Mouse (Mus musculus): ENCODE results near the gene Pex5l. TPM values are rescaled to one million over a fixed set of nuclear protein-coding genes. Genes with fewer than 3 reads are reported as not detected.

Pex5l gene
- total RNA-seq, 2 experiments from 2014 or later = not detected

DNA sequence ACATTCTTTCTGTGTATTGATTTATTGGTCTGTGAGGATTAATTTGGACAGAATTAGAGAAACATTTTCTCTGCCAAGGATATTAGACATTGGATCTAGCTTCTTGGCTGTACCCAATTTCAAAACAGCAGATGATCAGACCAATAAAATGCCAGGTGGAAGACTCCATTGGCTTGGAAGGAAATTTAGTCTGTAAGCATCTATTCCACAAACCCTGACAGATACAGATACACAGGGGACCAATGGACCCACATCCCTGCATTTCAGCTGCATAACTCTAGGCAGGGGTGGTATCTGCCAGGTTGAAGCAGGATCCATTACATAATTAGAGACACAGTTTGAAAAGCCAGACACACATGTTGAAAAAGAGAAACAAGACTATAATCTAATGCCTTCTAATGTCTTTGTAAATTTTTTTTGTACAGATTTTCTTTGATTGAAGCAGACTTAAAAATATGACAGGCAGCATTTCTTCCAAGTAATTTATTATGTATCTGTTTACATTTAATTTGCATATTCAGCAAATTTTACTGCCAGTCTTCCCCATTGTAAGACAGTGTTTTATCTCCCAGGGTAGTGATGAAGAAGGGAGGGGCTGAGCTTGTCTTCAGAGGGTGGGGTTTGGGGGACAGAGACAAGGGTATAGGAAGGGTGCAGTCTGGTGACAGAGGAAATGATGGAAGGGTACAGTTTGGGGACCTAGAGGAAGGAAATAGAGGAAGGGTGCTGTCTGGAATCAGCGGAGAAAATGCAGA lies 174.2 kb downstream of the Pex5l start:
- ATAC-seq (replicated peaks; ENCODE audit: low FRiP score, poor library complexity, severe bottlenecking) = no peak

GRCm38 (mm10) chr3:32965528-32965927 lies 177.5 kb downstream of the Pex5l start:
- ATAC-seq (replicated peaks; ENCODE audit: low FRiP score, poor library complexity, severe bottlenecking) = no peak

DNA sequence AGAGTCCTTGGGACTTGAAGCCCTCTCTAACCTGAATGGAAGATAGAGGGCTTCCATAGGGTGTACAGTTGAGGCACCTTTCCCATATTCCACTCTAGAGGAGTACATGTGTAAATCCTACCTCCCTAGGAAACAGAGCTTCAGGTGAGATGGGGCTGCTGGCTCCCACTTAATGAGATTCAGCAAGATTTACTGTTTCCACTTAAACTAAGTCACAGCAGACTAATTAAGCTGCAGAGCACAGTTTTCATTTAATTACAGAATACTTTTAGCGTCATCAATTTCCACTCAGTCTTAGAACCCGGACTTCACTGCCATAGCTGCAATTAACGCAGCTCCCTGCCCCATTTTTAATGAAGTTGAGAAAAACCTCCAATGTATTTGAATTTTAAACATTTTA lies 181.6 kb downstream of the Pex5l start:
- ATAC-seq (replicated peaks; ENCODE audit: low FRiP score, poor library complexity, severe bottlenecking) = no peak

- no peak for ATAC-seq (replicated peaks; ENCODE audit: low FRiP score, poor library complexity, severe bottlenecking)
Measured at GRCm38 (mm10) chr3:32951382-32951781, 191.7 kb downstream of the Pex5l start.

DNA sequence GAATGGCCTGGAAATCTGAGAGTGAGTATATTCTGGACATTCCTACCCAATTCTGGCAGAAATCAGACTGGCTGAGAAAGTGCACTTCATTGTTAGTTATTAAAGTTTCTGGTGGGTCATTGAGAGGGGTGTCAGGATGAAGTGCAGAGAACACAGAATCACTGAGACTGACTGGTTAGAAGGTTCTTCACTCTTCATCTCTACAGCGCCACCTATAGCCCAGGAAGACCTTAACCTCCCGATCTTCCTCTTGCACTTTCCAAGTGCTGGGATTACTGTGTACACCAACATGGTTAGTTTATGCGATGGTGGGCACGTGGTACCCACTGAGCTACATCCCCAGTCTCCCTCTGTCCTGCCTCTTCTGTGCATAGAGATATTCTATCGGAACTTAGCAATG lies 195.6 kb downstream of the Pex5l start:
- ATAC-seq (replicated peaks; ENCODE audit: low FRiP score, poor library complexity, severe bottlenecking) = no peak

- ATAC-seq (replicated peaks; ENCODE audit: low FRiP score, poor library complexity, severe bottlenecking) = no peak
Measured at GRCm38 (mm10) chr3:32939802-32940501, 203.1 kb downstream of the Pex5l start.

DNA sequence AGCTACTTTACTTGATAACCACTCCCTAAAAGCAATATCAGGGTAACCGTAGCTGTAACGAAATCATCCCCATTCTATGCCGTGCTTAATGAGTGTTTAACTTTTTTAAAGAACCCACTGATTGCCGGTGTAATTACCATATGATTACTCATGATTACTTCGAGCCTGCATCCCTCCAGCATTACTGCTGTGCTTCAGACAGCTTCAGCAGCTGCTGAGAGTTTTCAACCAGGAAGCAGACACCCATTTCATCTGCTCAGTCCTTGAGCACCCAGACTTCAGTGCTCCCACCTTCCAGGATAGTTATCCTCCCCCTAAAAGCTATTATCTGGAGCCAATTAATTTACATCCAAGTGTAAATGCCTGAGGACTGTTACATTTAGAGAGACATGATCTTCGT lies 218.9 kb downstream of the Pex5l start:
- no peak for ATAC-seq (replicated peaks; ENCODE audit: low FRiP score, poor library complexity, severe bottlenecking)

DNA sequence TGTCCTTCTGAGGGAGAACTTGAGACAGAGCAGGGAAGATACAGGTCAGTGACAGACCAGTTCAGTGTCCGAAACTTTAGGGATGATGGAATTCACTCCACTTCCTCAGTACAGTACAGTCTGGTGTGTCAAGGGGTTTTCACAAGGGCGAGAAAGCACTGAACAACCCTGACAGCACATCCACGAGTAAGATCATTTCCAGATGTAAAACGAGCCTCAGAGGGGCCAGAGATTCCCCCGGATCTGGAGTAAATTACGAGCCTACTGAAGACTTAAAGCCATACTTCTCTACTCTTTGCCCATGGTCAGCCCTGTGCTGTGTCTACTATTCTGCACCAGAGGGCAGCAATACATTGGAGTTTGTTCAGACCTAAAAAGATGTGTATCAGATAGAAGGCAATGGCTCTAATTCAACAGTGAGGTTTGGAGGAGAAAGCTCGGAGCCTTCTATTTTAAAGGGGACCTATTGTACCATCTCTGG lies 232.9 kb downstream of the Pex5l start:
- no peak for ATAC-seq (replicated peaks; ENCODE audit: low FRiP score, poor library complexity, severe bottlenecking)

DNA sequence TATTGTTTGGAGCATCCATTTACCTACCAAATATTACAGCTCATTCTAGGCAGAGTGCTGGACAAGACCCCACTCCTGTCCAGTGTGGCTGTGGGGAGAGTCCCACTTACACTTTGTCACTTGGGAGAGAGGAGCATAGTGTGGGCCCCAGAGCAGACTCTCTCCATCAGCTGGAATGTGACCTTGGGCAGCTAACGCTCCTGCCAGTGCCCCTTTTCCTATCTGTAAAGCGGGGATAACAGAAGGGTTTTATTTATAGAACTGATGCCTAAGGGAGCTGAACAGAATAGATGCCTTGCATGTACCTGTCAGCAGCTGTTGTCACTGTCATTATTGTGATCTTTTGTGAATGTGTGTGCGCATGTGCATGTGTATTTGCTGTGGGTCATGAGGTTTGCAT lies 234.6 kb downstream of the Pex5l start:
- no peak for ATAC-seq (replicated peaks; ENCODE audit: low FRiP score, poor library complexity, severe bottlenecking)

DNA sequence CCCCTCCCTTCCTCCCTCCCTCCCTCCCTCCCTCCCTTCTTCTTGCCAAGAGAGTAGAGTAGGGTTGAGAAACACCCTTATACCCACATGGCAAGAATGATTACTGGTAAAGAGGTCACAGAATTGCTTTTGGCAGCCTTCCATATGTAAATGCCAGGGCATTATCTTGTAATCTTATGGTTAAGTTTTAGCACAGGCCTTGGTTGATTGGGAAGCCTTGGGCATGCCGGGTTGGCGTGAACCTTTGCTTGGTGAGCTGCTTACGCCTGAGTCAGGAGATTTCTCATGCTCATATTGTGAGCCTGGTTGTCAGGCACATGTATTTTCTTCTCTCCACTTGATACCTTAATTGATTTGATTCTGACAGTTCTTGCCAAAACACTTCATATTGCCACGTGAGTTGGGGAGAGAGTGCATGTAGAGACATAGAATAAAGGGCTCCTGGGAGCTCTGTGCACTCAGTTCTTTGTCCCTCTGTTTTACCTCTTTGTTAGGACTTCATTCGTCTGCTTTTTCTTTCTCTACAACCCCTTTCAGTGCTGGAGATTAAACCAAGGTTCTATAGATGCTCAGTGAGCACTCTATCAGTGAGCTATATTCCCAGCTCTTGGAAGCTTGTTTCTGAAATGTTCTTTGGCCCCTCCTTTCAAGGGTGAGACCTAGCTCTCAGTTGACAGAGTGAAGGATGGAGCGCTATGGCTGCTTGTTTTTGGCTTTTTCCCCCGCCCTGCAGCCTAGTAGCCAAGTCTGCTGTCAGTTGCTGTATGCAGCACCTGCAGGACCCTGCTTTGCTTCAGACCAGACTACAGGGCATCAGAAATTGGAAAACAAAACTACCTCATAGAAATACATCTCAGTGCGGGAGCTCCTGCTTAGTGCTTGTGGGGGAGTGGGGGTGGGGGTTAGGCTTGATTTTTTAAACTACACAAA lies 236.9 kb downstream of the Pex5l start:
- ATAC-seq (replicated peaks; ENCODE audit: low FRiP score, poor library complexity, severe bottlenecking) = no peak

- ATAC-seq (replicated peaks; ENCODE audit: low FRiP score, poor library complexity, severe bottlenecking) = no peak
Measured at GRCm38 (mm10) chr3:32904599-32904998, 238.4 kb downstream of the Pex5l start.

DNA sequence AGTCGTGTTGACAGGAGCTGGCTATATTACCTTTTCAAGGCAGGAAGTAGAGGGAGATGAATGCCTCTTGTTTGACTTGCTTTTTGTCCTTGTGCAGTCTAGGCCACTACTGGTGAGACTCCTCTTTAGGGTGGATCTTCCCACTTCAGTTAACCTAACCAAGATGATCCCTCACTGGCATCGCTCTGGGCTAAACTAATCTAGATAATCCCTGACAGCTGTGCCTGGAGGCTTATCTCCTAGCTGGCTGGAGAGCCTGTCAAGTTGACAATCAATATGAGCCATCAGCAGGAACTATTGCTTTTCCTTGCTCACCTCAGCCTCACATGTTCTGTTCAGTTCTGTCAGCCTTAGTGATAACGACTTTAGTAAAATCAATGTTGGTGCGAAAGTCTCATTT lies 239.6 kb downstream of the Pex5l start:
- no peak for ATAC-seq (replicated peaks; ENCODE audit: low FRiP score, poor library complexity, severe bottlenecking)
